Mouse (Mus musculus): ENCODE data around the gene Pias3. TPM values are rescaled to one million over a fixed set of nuclear protein-coding genes. Genes with fewer than 3 reads are reported as not detected.
"Not testable (repeated sequence)": the region's sequence is repeated elsewhere in the genome, so short reads cannot be mapped to it uniquely, and the experiment has no call there.

The Pias3 gene
- polyA plus RNA-seq, 2 experiments: 3.6 to 5.1 TPM

GRCm38 (mm10) chr3:96679159-96679674 lies 17.0 kb upstream of the Pias3 start:
- H3K27ac ChIP-seq: no peak overlapping the region
- H3K27me3 ChIP-seq (ENCODE audit: control insufficient read depth, insufficient read depth, low read length): peaks cover 6% of the 10 kb centered on the region
- H3K4me2 ChIP-seq (ENCODE audit: low read depth): no peak overlapping the region
- H3K4me1 ChIP-seq (replicated peaks; ENCODE audit: control insufficient read depth in 2 of 2, insufficient read depth in 2 of 2, low read length in 1 of 2): peaks cover 0 to 6% of the 10 kb centered on the region in 2 experiments; a peak in 3 of 4 replicates
- TF ChIP-seq EP300 (IDR thresholded peaks at IDR 0.05; ENCODE audit: low read depth) (no peak), CTCF (IDR thresholded peaks at IDR 0.05; ENCODE audit: low read depth) (no peak)
- no peaks in the 10 kb centered on the region for H3K9me3 ChIP-seq (ENCODE audit: control insufficient read depth, low read length)
- no peak overlapping the region for H3K9ac ChIP-seq (replicated peaks)
- H3K4me3 ChIP-seq (ENCODE audit: insufficient read depth in 1 of 2, low read depth in 2 of 2, low read length in 2 of 2): no peak overlapping the region
- no peaks in the 10 kb centered on the region for H3K36me3 ChIP-seq (replicated peaks; ENCODE audit: control insufficient read depth, insufficient read depth, low read depth)
- DNase-seq (ENCODE audit: low read depth in 3 of 3, low spot score in 3 of 3) (no peak), ATAC-seq (ENCODE audit: insufficient read depth) (peak; percentile 50; the same call in 1 of the 2 replicates)
- WGBS (ENCODE audit: insufficient replicate concordance): 9% methylated on average over 5 of the region's 5 CpGs

- no peak for DNase-seq (ENCODE audit: low read depth in 3 of 3, low spot score in 3 of 3)
- H3K4me2 ChIP-seq (ENCODE audit: low read depth): no peak overlapping the region
- H3K27me3 ChIP-seq (ENCODE audit: control insufficient read depth, insufficient read depth, low read length): peaks cover 17% of the 10 kb centered on the region
- H3K27ac ChIP-seq: no peak overlapping the region
- no peak for ATAC-seq (ENCODE audit: insufficient read depth)
- WGBS (ENCODE audit: insufficient replicate concordance): 22% methylated on average over 12 of the region's 12 CpGs
- H3K4me3 ChIP-seq (ENCODE audit: insufficient read depth in 1 of 2, low read depth in 2 of 2, low read length in 2 of 2): no peak overlapping the region
- H3K9ac ChIP-seq (replicated peaks): no peak overlapping the region
- no peaks in the 10 kb centered on the region for H3K9me3 ChIP-seq (ENCODE audit: control insufficient read depth, low read length)
- H3K4me1 ChIP-seq (replicated peaks; ENCODE audit: control insufficient read depth in 2 of 2, insufficient read depth in 2 of 2, low read length in 1 of 2): peaks cover 0 to 6% of the 10 kb centered on the region in 2 experiments; a peak in 3 of 4 replicates
- TF ChIP-seq EP300 (IDR thresholded peaks at IDR 0.05; ENCODE audit: low read depth): no peak
- TF ChIP-seq CTCF (IDR thresholded peaks at IDR 0.05; ENCODE audit: low read depth): no peak
- H3K36me3 ChIP-seq (replicated peaks; ENCODE audit: control insufficient read depth, insufficient read depth, low read depth): no peaks in the 10 kb centered on the region
Measured at GRCm38 (mm10) chr3:96680269-96680956, 15.8 kb upstream of the Pias3 start.

GRCm38 (mm10) chr3:96683496-96683895 lies 12.7 kb upstream of the Pias3 start:
- ATAC-seq (ENCODE audit: insufficient read depth) (no peak), DNase-seq (ENCODE audit: low read depth in 3 of 3, low spot score in 3 of 3) (no peak)
- H3K27me3 ChIP-seq (ENCODE audit: control insufficient read depth, insufficient read depth, low read length): peaks cover 23% of the 10 kb centered on the region
- no peak overlapping the region for H3K4me3 ChIP-seq (ENCODE audit: insufficient read depth in 1 of 2, low read depth in 2 of 2, low read length in 2 of 2)
- H3K4me2 ChIP-seq (ENCODE audit: low read depth): no peak overlapping the region
- TF ChIP-seq CTCF (IDR thresholded peaks at IDR 0.05; ENCODE audit: low read depth) (no peak), EP300 (IDR thresholded peaks at IDR 0.05; ENCODE audit: low read depth) (no peak)
- no peaks in the 10 kb centered on the region for H3K36me3 ChIP-seq (replicated peaks; ENCODE audit: control insufficient read depth, insufficient read depth, low read depth)
- no peak overlapping the region for H3K27ac ChIP-seq
- H3K4me1 ChIP-seq (replicated peaks; ENCODE audit: control insufficient read depth in 2 of 2, insufficient read depth in 2 of 2, low read length in 1 of 2): peaks cover 0 to 6% of the 10 kb centered on the region in 2 experiments; a peak in 3 of 4 replicates
- no peak overlapping the region for H3K9ac ChIP-seq (replicated peaks)
- no peaks in the 10 kb centered on the region for H3K9me3 ChIP-seq (ENCODE audit: control insufficient read depth, low read length)
- WGBS (ENCODE audit: insufficient replicate concordance): 73% methylated on average over 3 of the region's 3 CpGs

- no peaks in the 10 kb centered on the region for H3K36me3 ChIP-seq (replicated peaks; ENCODE audit: control insufficient read depth, insufficient read depth, low read depth)
- no peak for DNase-seq (ENCODE audit: low read depth in 3 of 3, low spot score in 3 of 3)
- no peak overlapping the region for H3K9ac ChIP-seq (replicated peaks)
- H3K27me3 ChIP-seq (ENCODE audit: control insufficient read depth, insufficient read depth, low read length): peaks cover 23% of the 10 kb centered on the region
- H3K4me2 ChIP-seq (ENCODE audit: low read depth): peak overlapping the region; percentile 11; the same call in 1 of the 2 replicates
- no peaks in the 10 kb centered on the region for H3K9me3 ChIP-seq (ENCODE audit: control insufficient read depth, low read length)
- H3K4me1 ChIP-seq (replicated peaks; ENCODE audit: control insufficient read depth in 2 of 2, insufficient read depth in 2 of 2, low read length in 1 of 2): peaks cover 0 to 4% of the 10 kb centered on the region in 2 experiments; a peak in 2 of 4 replicates
- H3K4me3 ChIP-seq (ENCODE audit: insufficient read depth in 1 of 2, low read depth in 2 of 2, low read length in 2 of 2): no peak overlapping the region
- no peak overlapping the region for H3K27ac ChIP-seq
- no peak for TF ChIP-seq EP300 (IDR thresholded peaks at IDR 0.05; ENCODE audit: low read depth)
- TF ChIP-seq CTCF (IDR thresholded peaks at IDR 0.05; ENCODE audit: low read depth): no peak
- ATAC-seq (ENCODE audit: insufficient read depth): no peak
- 39% methylated on average over 17 of the region's 17 CpGs for WGBS (ENCODE audit: insufficient replicate concordance)
Measured at GRCm38 (mm10) chr3:96684151-96684821, 11.9 kb upstream of the Pias3 start.

- peak overlapping the region; percentile 11; the same call in 1 of the 2 replicates for H3K4me2 ChIP-seq (ENCODE audit: low read depth)
- no peak overlapping the region for H3K9ac ChIP-seq (replicated peaks)
- ATAC-seq (ENCODE audit: insufficient read depth) (no peak), DNase-seq (ENCODE audit: low read depth in 3 of 3, low spot score in 3 of 3) (no peak)
- H3K9me3 ChIP-seq (ENCODE audit: control insufficient read depth, low read length): no peaks in the 10 kb centered on the region
- H3K27ac ChIP-seq: no peak overlapping the region
- H3K36me3 ChIP-seq (replicated peaks; ENCODE audit: control insufficient read depth, insufficient read depth, low read depth): no peaks in the 10 kb centered on the region
- 12% methylated on average over 28 of the region's 28 CpGs for WGBS (ENCODE audit: insufficient replicate concordance)
- H3K4me3 ChIP-seq (ENCODE audit: insufficient read depth in 1 of 2, low read depth in 2 of 2, low read length in 2 of 2): no peak overlapping the region
- peaks cover 23% of the 10 kb centered on the region for H3K27me3 ChIP-seq (ENCODE audit: control insufficient read depth, insufficient read depth, low read length)
- H3K4me1 ChIP-seq (replicated peaks; ENCODE audit: control insufficient read depth in 2 of 2, insufficient read depth in 2 of 2, low read length in 1 of 2): no peaks in the 10 kb centered on the region; a peak in 1 of 4 replicates
- TF ChIP-seq EP300 (IDR thresholded peaks at IDR 0.05; ENCODE audit: low read depth) (no peak), CTCF (IDR thresholded peaks at IDR 0.05; ENCODE audit: low read depth) (no peak)
Measured at GRCm38 (mm10) chr3:96684822-96685156, 11.4 kb upstream of the Pias3 start.

GRCm38 (mm10) chr3:96686057-96686456 lies 10.1 kb upstream of the Pias3 start:
- 67% methylated on average over 5 of the region's 5 CpGs for WGBS (ENCODE audit: insufficient replicate concordance)
- not testable (repeated sequence) for ATAC-seq (ENCODE audit: insufficient read depth)
- H3K27me3 ChIP-seq (ENCODE audit: control insufficient read depth, insufficient read depth, low read length): peaks cover 23% of the 10 kb centered on the region

More at GRCm38 (mm10) chr3:96686057-96686456, 10.1 kb upstream of the Pias3 start:
- H3K9ac ChIP-seq (replicated peaks); DNase-seq (ENCODE audit: low read depth in 3 of 3, low spot score in 3 of 3); H3K4me3 ChIP-seq (ENCODE audit: insufficient read depth in 1 of 2, low read depth in 2 of 2, low read length in 2 of 2); H3K27ac ChIP-seq; H3K4me2 ChIP-seq (ENCODE audit: low read depth); H3K36me3 ChIP-seq (replicated peaks; ENCODE audit: control insufficient read depth, insufficient read depth, low read depth); H3K9me3 ChIP-seq (ENCODE audit: control insufficient read depth, low read length); H3K4me1 ChIP-seq (replicated peaks; ENCODE audit: control insufficient read depth in 2 of 2, insufficient read depth in 2 of 2, low read length in 1 of 2): not testable (repeated sequence)

Data from liver, embryonic 14.5 days (tissue).